ENCODE assay signal across 9 mouse cellular contexts in the genomic region with DNA sequence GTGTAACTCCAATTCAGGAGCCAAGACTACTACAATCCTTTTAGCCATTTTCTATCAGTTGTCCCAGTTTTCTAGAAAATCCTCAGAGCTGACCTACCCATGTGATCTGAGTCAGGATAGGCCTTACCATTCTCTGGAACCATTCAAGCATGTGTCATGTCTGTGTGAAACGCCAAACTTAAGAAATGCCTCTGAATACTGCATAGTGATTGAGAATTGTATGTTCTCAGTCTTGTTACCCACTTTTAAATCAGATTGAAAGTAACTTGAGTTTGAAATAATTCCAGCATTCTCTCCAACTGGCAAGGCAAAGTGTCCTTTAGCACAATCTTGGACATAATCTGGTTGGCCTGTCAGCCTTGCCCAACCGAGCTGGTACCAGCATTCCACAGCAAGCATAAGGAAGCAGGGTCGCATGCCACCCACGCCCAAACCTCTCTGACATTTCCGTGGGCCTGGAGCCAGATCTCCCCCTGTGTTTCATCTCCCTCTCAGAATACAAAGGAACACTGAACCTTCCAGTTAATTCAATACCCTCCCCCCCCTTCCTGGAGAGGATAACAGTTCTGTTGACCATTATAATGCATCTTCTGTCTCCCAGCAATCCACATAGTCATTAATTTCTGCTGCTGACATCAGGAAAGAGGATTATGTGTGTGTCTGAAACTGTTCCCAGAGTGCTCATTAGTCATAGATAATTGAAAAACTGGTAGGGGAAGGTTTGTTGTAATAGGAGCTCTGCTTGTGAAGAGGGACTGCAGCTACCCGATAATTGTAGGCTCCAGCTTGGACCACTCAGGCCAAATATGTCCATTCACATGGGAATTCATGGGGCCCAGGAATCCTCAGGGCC.
DNase-seq lines count a peak whose midpoint lies in the region; ATAC-seq and TF ChIP-seq lines count a peak whose summit lies in the region.
"Had no signal": no experiment of that assay in that cellular context is flagged by ENCODE, and none has a peak within 500 bp of the region (broad histone marks: within the 10 kb centered on the region; RNA-seq: fewer than 3 reads in every experiment).

No protein-coding gene starts in this region.

- no peaks in the 10 kb centered on the region for H3K9me3 ChIP-seq in forebrain, embryonic 15.5 days
- no peaks in the 10 kb centered on the region for H3K9me3 ChIP-seq in kidney, postnatal 0 days (replicated peaks; ENCODE audit: low read length)
- H3K9me3 ChIP-seq in midbrain, postnatal 0 days (ENCODE audit: low read length) = no peaks in the 10 kb centered on the region

- WGBS in forebrain, embryonic 15.5 days = 3% methylated on average over 6 of the region's 6 CpGs
- 18% methylated on average over 6 of the region's 6 CpGs for WGBS in kidney, postnatal 0 days
- 22% methylated on average over 6 of the region's 6 CpGs for WGBS in midbrain, postnatal 0 days

- peak overlapping the region; percentile 52 for H3K27ac ChIP-seq in forebrain, embryonic 15.5 days (replicated peaks)
- H3K27ac ChIP-seq in kidney, postnatal 0 days = peak overlapping the region; percentile 42; the same call in 1 of the 2 replicates
- H3K27ac ChIP-seq in midbrain, postnatal 0 days (ENCODE audit: low read depth, low read length) = no peak overlapping the region
- H3K27ac ChIP-seq in left cerebral cortex, adult 2 months = no peak overlapping the region
- H3K27ac ChIP-seq: liver, embryonic 14.5 days had no signal

- no peak for DNase-seq in frontal cortex, postnatal 36 days (ENCODE audit: low spot score in 2 of 2)
- peak; percentile 81 for DNase-seq in NIH3T3 (ENCODE audit: low read depth)
- DNase-seq in kidney, postnatal 0 days (ENCODE audit: low spot score) = peak; percentile 82
- DNase-seq in midbrain, postnatal 0 days (ENCODE audit: low spot score) = peak; percentile 68
- DNase-seq in left cerebral cortex, adult 2 months (ENCODE audit: extremely low spot score in 1 of 2, low spot score in 2 of 2) = no peak

- no peak overlapping the region for H3K4me3 ChIP-seq in forebrain, embryonic 15.5 days
- H3K4me3 ChIP-seq in kidney, postnatal 0 days (replicated peaks; ENCODE audit: low read depth, low read length) = no peak overlapping the region
- H3K4me3 ChIP-seq in midbrain, postnatal 0 days (ENCODE audit: low read depth, low read length) = no peak overlapping the region
- H3K4me3 ChIP-seq in left cerebral cortex, adult 2 months = no peak overlapping the region

- H3K36me3 ChIP-seq in forebrain, embryonic 15.5 days = no peaks in the 10 kb centered on the region
- no peaks in the 10 kb centered on the region for H3K36me3 ChIP-seq in kidney, postnatal 0 days (ENCODE audit: insufficient read depth, low read length)
- no peaks in the 10 kb centered on the region for H3K36me3 ChIP-seq in midbrain, postnatal 0 days (ENCODE audit: insufficient read depth, low read length)

- no peak overlapping the region for H3K9ac ChIP-seq in forebrain, embryonic 15.5 days (replicated peaks)
- no peak overlapping the region for H3K9ac ChIP-seq in kidney, postnatal 0 days (ENCODE audit: low read depth, low read length)
- no peak overlapping the region for H3K9ac ChIP-seq in midbrain, postnatal 0 days (replicated peaks; ENCODE audit: low read length, poor library complexity, severe bottlenecking)
- H3K9ac ChIP-seq: liver, embryonic 14.5 days had no signal

- H3K4me2 ChIP-seq in forebrain, embryonic 15.5 days (replicated peaks) = no peak overlapping the region
- no peak overlapping the region for H3K4me2 ChIP-seq in kidney, postnatal 0 days (ENCODE audit: low read length)
- no peak overlapping the region for H3K4me2 ChIP-seq in midbrain, postnatal 0 days (ENCODE audit: low read depth, low read length, poor library complexity, severe bottlenecking)

- peaks cover 22% of the 10 kb centered on the region for H3K4me1 ChIP-seq in forebrain, embryonic 15.5 days
- peaks cover 19% of the 10 kb centered on the region for H3K4me1 ChIP-seq in kidney, postnatal 0 days (replicated peaks; ENCODE audit: insufficient read depth, low read length)
- peaks cover 5% of the 10 kb centered on the region; the same call in 1 of the 2 replicates for H3K4me1 ChIP-seq in midbrain, postnatal 0 days (ENCODE audit: insufficient read depth, low read length)

- intact Hi-C loops in left cerebral cortex, adult 2 months (cut with DNase I) = no loop called here

- H3K27me3 ChIP-seq in forebrain, embryonic 15.5 days = no peaks in the 10 kb centered on the region
- H3K27me3 ChIP-seq in kidney, postnatal 0 days (ENCODE audit: insufficient read depth, low read length) = no peaks in the 10 kb centered on the region
- H3K27me3 ChIP-seq in midbrain, postnatal 0 days (ENCODE audit: insufficient read depth, low read length) = no peaks in the 10 kb centered on the region

- ATAC-seq in frontal cortex, adult (ENCODE audit: low TSS enrichment) = peak; percentile 32
- peak; percentile 79 for ATAC-seq in forebrain, embryonic 15.5 days (replicated peaks)
- peak; percentile 50; the same call in 1 of the 2 replicates for ATAC-seq in kidney, postnatal 0 days (replicated peaks; ENCODE audit: low FRiP score, low read depth)
- ATAC-seq in midbrain, postnatal 0 days (ENCODE audit: low FRiP score) = peak; percentile 39; the same call in 1 of the 2 replicates
- no peak for ATAC-seq in megakaryocyte progenitor cell, adult 5-6 weeks (replicated peaks; ENCODE audit: poor library complexity)

- no peak for TF ChIP-seq CTCF in kidney, postnatal 0 days (IDR thresholded peaks at IDR 0.05; ENCODE audit: low read depth)
- no peak for TF ChIP-seq CTCF in midbrain, postnatal 0 days (IDR thresholded peaks at IDR 0.05)
- no peak for TF ChIP-seq CTCF in left cerebral cortex, adult 2 months (IDR thresholded peaks at IDR 0.05)

Comparison
In these comparisons a context has a peak if more than half of its experiments do, and no peak if none do; other contexts are left out.
1. DNase-seq: peak in NIH3T3 (single experiment), kidney, postnatal 0 days (single experiment) and midbrain, postnatal 0 days (single experiment); none in frontal cortex, postnatal 36 days (0 of 2) and left cerebral cortex, adult 2 months (0 of 2).
2. H3K27ac ChIP-seq: peak in forebrain, embryonic 15.5 days (single experiment) and kidney, postnatal 0 days (single experiment); none in midbrain, postnatal 0 days (single experiment) and left cerebral cortex, adult 2 months (single experiment).